Mouse (Mus musculus): Measurements from ENCODE around the gene Zfp451.
A peak's percentile ranks its signal among the peaks of the same experiment; 100 is the strongest.
"Not testable (repeated sequence)": the region's sequence is repeated elsewhere in the genome, so short reads cannot be mapped to it uniquely, and the experiment has no call there.

Zfp451 gene

DNA sequence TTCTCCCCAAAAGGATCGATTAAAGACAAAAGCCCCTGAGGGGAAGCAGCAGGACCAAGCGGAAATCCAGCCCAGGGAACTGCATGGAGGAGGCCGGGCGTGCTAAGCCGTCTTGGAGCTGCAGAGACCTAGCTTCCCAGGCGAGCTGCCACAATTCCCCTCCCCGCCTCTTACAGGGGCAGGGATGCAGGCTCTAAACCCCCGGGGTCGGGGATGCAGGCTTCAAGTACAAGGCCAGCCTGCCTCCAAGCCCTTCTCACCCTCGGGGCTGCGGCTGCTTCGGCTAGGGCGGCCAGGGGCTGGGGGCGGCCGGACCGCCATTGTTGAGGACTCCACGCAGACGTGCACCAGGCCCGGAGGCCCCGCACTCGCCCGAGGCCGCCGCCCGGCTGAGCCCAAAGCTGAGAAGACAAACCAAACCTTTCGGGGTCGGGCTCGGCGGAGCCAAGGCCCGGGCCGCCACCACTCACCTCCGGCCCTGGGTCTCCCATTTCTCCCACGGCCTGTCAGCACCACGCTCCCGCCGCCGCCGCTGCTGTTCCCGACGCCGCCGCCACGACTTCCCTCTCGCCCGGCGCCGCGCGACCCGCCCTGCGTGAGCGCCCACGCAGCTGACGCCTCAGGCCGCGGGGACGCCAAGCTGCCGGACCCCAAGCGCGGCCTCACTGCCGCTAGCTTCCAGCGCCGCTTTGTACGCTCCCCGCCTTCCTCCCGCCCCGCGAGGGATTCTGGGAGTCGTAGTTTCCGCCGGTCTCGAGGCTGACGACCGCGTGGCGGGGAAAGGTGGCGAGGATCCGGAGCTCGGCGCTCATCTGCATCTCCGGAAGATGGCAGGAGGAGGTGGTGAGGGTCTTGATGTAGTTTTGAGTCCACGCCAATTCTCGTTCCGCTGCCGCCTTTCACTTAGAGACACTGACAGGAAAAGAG lies at the start of gene Zfp451:
Zfp451 (minus strand) TSS at position 728 of the 927 bp plus-strand sequence.
- peak; percentile 94 for DNase-seq

DNA sequence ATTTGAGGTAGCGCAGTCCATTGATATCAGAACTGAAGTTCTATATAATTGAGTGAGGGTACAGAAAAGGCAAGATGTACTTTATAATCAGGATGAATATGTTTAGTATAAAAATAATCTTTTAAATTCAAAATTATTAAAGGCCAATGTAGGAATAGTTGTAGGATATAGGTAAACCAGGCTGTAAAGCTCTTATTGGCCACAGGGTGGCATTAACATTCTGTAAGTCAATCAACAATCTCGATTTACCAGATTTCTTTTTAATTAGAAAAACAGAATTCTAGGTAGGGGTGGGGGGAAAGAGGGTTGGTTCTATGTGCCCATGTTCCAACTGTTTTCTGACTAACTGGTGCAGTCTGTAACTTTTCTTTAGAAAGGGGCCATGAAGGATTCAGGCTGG lies 32.4 kb upstream of the Zfp451 start:
- DNase-seq: no peak

DNA sequence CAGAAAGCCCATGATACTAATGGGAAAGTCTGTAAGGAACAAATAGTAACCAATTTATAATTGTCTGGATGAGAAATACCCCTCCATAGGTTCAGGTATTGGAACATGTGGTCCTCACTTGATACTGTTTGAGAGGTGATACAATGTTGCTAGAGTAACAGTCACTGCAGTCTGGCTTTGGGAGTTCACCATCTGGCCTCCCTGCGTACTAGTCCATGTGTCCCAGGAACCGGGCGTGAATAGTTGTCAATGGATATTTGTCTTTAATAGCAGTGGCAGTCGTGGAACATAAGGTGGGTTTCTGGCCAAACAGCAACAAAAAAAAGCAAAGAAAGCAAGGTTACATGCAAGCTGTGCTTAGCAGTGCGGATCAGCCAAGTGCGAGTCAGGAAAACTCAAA lies 29.4 kb upstream of the Zfp451 start:
- no peak for DNase-seq

DNA sequence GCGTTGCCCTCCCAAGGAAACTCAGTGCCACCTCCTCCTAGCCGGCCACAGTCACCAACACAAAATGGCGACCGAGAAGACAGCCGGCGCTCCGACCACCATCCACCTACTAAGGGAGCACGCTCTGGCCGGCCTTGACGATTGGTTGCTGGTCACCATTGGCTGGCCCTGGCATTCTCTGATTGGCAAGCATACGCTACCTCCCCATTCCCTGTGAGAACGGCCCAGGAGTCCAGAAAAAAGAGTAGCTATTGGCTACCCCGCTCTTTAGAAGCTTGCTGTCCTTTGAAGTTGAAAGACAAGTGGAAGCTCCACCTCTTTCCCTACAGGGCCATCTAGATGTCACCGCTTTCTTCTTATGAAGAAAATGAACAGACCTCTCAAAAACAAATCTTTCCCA lies 24.6 kb upstream of the Zfp451 start:
- DNase-seq: not testable (repeated sequence)

DNA sequence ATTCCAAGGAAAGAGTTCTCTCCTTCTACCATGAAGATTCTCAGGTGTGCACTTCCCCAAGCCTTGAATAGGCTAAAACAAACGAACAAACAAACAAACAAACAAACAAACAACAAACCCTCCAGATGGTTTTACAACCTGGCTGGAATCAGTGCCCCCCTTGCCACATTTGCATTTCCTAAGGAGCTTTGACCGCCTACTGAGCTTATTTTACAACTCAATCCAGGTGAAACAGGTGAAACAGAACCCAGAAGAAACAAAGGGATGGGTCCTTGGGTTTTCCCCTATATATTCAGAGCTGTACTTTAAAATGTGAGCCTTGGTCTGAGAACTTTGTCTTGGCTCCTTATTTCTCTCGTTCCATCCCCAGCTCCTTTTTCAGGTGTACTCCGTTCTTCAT lies 16.2 kb upstream of the Zfp451 start:
- DNase-seq: no peak

DNA sequence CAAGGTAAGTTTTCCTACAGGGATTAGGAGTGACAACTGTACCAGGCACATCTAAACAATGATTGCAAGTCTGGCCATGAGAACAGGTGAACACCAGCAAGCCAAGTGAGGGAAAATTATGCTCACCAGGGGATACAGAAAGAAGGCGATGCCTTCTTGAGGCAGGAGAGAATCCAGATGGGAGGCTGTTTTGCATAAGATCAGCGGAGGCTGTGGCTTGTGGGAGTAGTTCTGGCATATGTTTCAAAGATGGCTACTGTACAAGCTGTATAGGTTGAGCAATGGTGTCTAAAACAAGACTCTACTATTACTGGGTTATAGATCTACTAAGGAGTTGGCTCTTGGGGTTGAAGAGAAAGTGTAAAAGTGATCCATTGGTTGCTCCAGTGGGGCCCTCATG lies 3.5 kb upstream of the Zfp451 start:
- DNase-seq: no peak

DNA sequence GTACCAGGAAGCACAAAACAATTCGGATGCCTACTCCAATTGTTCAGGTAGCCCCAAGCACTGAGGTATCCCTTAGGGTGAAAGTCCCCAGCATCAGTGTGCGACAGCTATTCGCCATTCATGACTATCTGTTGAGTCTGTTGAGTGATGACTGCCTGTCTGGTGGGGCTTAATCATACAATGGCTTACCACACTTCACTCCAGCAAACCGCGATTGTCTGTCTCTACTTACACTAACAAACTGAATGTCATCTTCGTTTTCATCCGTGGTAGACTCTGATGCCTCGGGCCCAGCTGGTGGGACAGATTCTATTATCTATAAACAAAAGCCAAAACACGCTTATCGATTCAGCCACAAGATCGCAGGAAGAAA lies 914 bp downstream of the Zfp451 start:
- DNase-seq: no peak

DNA sequence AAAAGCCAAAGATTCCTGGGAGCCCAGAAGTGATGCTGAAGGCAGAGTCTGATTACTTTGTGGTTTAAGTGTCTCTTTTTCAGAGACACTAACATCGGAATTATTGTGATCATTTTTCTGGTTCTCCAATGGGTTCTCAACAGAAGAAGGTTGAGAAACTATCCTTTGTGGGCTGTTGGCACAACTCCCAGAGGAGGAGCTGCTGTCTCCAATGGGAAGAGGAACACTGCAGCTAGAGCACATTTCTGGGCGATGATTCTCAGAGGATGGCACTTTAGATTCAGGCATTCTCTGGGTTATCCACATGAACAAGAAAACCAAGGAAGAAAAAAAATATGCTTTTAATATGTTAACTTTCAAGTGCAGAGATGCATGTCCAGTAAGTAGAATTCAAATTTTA lies 11.1 kb downstream of the Zfp451 start:
- no peak for DNase-seq

DNA sequence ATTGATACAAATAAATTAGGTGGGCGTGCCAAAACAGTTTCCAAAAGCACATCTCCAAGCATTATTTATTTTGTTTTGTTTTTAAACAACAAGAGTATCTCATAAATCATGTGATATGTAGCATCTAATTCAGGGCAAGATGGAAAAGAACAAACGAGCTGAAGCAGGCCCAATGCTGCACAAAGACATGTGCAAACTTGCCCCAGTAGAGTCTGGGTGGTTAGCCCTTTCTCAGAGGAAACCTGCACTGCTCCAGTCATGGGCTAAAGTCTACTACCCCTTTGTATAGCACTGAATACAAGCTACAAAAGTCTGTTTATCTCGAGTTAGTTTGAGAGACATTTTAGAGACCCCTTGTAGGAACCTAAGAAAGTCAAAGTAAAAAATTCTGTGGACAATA lies 14.8 kb downstream of the Zfp451 start:
- no peak for DNase-seq

DNA sequence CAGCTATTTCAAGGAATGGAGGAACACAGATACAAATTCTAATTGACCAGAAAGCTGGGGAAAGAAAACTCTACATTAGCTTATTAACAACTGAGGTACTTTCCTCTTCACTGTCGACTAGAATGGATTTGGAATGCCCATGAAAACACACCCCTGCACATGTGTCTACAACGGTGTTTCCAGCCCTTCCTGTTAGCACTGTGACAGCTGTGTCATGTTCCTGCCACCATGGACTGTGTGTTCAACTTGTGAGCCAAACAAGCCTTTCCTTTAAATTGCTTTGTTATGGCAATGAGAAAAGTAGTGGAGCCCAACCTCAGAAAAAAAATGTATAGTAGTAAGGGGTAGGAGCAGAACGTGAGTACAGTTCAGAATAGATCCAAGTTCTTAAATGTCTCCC lies 25.9 kb downstream of the Zfp451 start:
- peak; percentile 70 for DNase-seq

DNA sequence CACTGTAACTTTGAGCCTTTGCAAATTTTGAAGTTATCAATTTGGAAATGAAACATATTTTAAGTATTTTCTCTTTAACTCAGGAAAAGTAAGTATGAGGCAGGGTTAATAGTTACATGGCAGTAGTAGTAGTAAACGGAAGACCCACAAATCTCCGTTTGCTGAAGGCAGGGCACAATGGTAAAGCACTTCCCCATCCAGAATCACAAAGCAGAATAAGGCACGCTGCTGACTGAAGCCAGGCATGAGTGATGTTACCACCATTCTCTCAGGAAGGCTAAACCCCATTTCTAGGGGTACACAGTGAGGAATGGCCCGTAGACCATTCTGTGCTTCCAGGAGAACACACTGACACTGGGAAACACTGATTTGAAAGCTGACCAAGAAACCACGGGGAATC lies 26.3 kb downstream of the Zfp451 start:
- no peak for DNase-seq

DNA sequence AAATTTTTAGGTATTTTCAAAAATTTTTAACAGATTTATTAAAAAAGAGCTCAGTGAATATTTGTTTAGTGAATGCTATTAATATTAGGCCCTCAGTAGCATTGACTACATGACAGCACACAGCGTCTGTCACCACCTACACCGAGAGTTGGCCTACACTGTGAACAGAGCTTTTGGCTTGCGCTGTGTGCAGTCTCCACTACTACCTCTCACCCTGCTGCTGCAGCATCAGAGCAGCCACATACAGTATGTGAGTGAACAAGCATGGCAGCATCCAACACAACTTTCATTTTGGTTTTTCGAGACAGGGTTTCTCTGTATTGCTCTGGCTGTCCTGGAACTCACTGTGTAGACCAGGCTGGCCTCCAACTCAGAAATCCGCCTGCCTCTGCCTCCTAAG lies 29.8 kb downstream of the Zfp451 start:
- no peak for DNase-seq

DNA sequence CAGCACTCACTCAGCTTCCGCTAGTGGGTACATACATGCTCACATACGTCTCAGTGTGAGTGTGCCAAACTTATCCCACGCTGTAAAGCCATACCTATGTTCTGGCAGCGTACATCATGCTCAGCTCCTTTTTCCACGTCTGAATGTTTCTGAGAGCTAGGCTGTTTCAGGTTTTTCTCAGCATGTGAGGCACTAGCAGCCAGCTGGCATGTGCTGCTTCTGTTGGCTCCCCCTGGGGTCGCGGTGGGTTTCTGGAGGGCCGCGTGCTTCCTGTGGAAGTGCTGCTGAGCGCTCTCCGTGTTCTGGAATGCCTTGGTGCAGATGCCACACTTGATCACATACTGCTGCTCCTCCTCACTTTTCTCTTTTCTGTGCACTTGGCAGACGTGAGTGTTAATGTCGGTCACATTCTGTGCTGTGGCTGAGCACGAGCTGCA lies 38.2 kb downstream of the Zfp451 start:
- DNase-seq: no peak

DNA sequence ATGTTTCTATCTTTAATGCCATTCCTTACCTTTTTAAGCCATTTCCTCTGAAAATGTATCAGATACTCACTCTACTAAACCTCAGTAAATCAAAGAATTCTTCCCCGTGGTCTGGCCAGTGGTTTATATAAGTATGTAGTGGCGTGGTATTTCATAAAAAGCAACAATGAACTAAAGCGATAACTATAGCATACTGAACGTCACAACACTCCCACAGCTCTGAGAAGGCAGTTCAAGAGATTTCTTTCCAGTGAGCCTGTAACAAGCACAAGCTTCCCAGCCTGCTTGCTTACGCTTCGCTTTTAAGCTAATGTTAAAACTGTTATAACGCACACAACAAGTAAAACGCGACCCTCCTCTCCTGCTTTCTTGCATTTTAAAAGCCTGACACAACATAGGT lies 42.3 kb downstream of the Zfp451 start:
- DNase-seq: no peak

DNA sequence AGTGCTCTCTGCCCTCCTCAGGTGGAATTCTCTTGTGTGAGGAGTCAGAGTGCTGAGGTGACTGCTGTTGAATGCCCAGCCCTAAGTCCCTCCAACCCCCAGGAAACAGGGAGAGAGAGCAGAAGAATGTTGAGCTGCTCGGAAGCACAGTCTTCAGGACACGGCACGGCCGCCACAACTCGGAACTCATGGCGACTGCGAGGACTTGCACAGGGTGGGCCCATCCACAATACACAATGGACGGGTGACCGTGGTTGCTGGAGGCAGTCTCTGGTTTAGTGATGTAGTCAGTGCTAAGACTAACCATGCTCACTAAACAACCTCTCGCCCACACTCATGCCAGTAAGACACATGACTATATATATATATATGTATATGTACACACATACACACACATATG lies 42.8 kb downstream of the Zfp451 start:
- DNase-seq: no peak

DNA sequence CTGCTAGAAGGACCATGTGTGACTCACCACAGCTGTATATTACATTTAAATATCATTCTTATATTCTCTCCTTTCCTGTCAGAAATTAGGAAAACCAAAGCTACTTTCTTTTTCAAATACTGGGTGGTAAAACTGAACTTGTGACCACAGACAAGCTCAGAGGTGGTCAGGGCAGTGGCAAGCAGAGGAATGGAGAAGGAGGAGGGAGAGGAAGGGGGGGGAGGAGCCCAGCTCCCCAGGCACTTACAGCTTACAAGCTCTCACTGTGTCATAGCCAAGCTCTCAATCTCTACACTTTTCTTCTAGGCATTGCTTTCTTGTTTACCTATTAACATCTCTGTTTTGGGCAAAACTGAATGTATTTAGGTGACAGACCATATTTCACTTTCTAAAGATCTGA lies 45.6 kb downstream of the Zfp451 start:
- no peak for DNase-seq

DNA sequence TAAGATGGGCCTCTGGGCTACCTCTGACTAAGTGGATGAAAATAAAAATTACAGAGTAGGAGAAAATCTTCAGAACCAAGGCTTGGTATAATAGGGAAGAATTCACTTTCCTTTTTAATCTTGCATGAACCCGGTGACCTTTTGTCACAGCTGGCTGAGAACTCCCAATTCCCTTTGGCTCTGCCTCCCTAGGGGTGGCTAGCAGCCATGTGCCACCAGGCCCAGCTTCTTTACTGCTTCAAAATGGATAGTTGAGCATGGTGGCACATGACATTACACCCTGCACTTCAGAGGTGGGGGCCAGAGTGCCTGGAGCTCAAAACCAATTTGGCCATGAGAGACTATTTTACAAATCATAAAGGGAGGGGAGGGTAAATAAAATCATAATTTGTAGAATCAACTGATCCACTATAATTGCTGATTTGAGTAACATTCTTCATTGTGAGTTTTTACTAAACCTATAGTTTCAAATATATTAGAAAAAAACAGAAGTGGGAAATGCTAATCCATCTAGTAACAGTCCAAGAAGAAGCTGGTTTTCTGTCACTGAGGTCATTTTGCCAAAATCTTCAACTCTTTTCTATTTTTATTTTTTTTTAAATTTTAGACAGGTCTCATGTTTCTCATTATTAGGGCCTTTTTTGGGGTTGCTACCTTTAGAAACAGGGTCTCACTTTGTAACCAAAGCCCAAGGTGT lies 46.2 kb downstream of the Zfp451 start:
- no peak for DNase-seq

DNA sequence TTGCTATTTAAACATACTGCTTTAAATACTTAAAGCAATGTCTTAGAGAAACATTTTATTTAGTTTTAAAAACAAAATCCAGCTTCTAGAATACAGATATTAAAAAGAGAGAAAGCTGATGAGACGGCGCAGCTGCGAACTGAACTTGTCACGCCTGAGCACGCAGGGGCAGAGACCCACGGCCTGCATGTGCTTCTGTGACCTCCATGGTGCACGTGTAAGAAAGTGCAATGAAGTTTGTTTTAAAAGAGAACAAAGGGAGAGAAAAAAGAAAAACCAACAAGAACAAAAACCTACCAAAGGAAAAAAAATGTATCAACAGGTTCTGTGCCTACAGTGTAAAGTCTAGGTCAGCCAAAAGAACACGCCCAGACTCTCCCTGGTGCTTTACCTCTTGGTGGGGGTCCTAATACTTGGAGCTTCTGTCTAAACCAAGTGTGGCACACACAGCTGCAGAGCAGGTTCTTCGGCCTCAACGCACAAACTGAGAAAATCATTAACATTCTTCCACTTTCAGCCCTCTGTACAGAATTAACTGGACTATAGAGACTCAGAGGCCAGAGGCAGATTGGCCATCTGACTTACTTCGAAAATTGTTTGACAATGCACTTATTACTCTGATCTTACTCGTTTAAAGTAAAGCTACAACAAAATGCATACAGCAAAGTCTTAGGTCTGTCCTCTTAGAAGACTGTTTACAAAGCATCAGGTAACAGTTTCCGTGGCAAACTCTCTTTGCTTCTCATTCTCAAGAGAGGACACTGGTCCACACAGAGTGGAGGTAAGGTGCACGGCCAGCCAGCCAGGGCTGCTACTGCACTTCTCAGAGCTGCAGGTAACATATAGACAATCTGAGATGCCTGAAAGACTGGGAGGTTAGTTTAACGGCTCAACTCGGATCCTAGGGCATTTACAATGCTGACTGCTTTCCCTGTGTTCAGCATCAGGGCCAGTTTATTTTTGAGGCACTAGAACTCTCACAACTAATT lies 47.6 kb downstream of the Zfp451 start:
- DNase-seq: no peak

DNA sequence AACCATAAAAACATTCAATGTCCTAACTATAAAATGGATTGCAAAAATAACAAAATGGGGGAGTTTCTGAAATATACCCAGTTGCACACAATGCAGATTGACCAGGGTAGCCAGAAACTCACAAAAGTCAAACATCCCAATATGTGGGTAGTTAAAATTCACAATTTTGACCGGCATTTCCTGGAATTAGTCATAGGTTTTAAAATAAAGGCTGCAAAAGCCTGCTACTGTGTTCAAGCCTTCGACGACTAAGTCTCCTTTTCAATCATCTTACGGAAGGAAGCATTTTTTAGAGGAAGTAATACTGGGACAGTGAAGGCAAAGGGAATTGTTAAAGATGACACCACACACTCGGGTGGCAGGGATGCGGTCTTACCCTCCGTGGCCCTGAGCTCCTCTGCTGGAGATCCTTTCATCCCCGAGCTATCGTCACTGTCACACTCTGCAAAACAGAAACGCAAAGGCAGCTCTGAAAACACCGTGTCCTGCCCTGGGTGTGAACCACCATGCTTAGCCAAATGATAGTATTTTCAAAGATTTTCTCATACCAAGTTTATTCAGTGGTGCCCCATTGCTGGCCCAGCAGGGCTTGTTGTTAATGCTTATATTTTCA lies 48.8 kb downstream of the Zfp451 start:
- DNase-seq: no peak

DNA sequence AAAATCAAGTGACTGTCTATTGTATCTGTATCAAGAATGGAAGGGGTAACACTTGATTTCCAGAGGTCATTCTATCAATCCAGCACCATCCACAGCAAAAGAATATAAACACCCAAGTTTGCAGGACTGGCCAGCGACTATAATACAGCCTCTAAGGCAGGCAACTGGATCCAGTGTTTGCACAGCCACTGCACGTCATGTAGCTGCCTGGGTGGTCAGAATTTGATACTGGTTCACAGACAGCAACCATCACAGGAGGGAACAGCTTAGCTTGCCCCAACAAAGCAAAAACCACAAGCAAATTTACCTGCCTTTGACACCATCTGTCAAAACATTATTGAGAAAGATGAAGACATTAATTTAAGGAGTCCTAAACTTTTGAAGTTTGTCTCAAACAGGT lies 50.6 kb downstream of the Zfp451 start:
- no peak for DNase-seq

DNA sequence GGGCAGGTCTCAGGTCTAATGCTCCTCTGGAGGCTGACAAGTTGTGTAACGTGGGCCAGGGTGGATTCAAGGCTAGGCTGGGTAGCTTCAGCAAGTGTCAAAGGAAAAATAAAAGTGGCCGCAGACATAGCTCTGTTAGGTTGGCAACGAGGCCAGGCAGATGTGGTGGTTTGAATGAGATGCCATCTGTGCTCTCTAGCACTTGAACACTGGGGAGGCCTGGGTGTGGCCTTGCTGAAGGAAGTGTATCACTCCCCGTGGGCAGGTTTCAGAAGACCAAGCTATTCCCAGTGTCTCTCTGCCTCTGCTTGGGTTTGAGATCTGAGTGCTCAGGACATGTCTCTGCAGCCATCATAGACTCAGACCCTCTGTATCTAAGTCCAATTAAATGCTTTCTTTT lies 55.9 kb downstream of the Zfp451 start:
- no peak for DNase-seq

DNA sequence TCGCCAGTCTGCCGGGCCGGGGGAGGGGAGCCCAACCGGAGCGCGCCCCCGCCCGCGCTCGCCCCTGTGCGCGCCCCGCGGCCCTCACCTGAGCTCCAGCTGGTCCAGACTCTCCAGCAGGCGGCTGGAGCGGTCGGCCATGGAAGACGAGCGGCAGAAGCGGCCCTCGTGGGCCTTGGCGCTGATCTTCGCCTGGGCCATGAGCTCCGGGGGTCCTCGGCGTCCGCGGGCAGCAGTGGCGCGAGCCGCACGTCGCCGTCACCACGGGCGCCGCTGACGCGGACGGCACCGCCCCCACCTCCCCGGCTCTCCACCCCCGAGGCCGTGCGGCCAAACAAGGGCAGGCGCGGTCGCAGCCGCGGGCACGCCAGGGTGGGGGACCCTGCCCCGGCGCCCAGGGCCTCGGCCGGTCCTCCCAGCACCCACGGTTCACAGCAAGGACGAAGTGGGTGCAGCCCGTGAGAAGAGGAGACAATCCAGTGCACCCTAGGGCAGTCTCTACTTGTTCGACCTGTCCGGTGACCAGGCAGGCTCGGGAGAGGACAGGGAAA lies 56.8 kb downstream of the Zfp451 start, which contains the start of gene Bag2:
Bag2 (minus strand) TSS at position 305 of the 551 bp plus-strand sequence.
- peak; percentile 76 for DNase-seq
